Mouse (Mus musculus): ENCODE data around the gene Zfp541. TPM values are rescaled to one million over a fixed set of nuclear protein-coding genes. Genes with fewer than 3 reads are reported as not detected.

Gene Zfp541
- polyA plus RNA-seq (2014; fragmentation: Nextera tagmentation; extraction: Ambion mirVana): 0.04 TPM in 2 replicates

DNA sequence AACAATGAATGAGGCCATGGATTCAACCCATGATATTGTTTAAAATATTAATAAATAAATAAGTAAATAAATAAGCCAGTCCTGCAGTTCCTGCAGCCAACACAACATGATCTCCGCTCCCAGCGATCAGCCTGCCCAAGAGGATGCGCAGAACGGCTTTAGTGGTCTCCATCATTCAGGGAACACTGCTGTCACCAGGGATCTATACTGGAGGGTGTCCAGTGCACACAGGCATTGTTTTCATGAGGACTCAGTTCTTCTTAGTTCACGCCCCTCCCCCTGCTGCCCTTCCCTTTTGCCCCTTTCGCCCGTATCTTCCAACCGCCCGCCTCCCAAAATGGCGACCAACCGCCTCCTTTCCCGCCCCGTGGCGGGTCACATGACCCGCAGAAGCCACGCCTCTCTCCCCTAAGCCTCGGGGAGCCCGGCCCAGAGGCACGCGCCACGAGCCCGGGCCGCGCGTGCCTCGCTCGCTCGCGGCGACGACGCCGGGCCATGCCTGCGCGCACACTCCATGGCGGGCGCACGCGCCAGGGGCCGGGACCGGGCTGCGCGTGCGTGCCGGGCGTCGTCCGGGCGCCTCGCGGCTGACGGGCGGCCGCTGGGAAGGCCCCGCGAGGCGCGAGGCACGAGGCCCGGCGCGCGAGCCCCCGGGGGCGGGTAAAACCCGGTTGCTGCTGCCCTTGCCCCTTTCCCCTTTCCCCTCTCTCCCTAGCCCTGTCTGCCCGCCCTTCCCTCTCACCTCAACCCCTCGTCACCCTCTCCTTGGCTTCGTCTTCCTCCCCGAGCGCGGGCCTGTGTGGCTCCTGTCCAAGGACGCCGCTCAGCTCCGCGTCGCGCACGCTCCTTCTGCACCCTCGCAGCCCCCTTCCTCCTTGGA lies at the start of gene Zfp541:
TSS of gene Zfp541 (plus strand) at position 596 of the 880 bp plus-strand sequence.
- H3K4me3 ChIP-seq (ENCODE audit: low read depth, low read length): peak within 1 kb of the TSS; percentile 7; the same call in 1 of the 2 replicates
- DNase-seq (ENCODE audit: low spot score) (no peak), ATAC-seq (replicated peaks; ENCODE audit: low FRiP score, low TSS enrichment, low read depth) (no peak)
- H3K36me3 ChIP-seq (ENCODE audit: control insufficient read depth, insufficient read depth, low read length): no peaks in the 10 kb centered on the region
- no peak within 1 kb of the TSS for H3K27ac ChIP-seq (ENCODE audit: low read depth)
- H3K9ac ChIP-seq (ENCODE audit: low read length): no peak within 1 kb of the TSS
- H3K9me3 ChIP-seq (ENCODE audit: control insufficient read depth, low read length): peaks cover 14% of the 10 kb centered on the region
- H3K27me3 ChIP-seq (replicated peaks; ENCODE audit: control insufficient read depth, insufficient read depth, low read length): peaks cover 27% of the 10 kb centered on the region
- peak within 1 kb of the TSS; percentile 17; the same call in 1 of the 2 replicates for H3K4me2 ChIP-seq (ENCODE audit: low read length)
- WGBS: 43% methylated on average over 66 of the region's 80 CpGs
- no peaks in the 10 kb centered on the region for H3K4me1 ChIP-seq (replicated peaks; ENCODE audit: control insufficient read depth, insufficient read depth, low read length)

DNA sequence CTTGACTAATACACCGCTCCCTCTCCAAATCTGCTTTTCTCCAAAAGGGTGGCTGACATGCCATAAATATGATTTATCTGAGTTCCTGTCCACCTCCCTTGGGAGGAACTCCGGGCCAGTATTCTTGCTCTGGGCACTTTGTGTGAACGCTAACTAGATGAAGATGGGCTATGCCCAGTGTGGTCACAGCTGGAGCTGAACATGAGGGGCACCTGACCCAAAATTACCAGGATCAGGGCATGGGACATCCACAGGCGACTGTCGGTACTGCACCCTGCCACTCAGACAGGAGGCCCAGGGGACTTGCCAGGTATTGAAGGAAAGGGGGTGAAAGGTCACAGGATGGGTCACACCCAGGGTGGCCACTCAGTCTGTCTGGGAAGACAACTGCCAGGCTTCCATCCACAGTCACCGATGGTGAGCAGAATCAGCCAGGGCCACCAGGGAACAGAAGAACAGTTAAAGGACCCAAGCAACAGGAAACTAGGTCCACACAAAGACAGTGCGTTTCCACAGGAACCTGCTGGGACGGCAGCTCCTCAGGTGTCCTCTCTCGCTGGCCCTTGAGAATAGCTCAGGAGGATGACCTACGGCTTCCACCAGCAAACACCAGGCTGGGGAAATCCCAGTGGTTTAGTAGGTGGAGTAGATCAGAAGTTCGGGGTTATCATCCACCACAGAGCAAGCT lies 48.9 kb upstream of the Zfp541 start:
- no peaks in the 10 kb centered on the region; the same call in 1 of the 2 replicates for H3K36me3 ChIP-seq (ENCODE audit: control insufficient read depth, insufficient read depth, low read length)
- 74% methylated on average over 11 of the region's 11 CpGs for WGBS
- DNase-seq (ENCODE audit: low spot score): no peak

DNA sequence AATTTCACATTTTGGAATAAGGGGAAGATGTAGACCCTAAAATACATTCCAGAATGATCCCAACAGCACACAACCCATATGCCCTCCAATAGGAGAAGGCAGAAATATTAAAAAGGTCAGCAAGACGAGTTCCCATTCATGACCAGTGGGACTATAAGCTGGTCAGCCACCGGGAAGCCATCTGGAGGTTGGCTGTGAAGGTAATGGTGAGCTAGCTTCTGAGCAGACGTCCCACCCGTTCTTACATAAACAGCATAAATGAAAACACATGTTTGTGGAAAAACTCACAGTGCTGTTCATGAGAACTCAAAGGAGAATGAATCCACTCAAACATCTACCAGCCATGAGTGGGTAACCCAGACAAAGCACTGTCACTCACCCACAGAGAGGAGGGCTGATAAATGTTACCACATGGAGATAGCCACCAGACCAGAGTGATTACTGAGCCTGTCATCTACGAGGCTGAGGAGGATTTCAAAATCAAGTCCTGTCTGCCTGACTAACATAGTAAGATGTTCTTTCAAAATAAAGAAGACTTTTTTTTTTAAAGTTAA lies 47.8 kb upstream of the Zfp541 start:
- DNase-seq (ENCODE audit: low spot score): no peak
- no peak for ATAC-seq (replicated peaks; ENCODE audit: low FRiP score, low TSS enrichment, low read depth)
- 90% methylated on average over 5 of the region's 5 CpGs for WGBS

More for the DNA sequence above, 48.9 kb upstream of the Zfp541 start:
- no peak; the same call in 1 of the 2 replicates for ATAC-seq (replicated peaks; ENCODE audit: low FRiP score, low TSS enrichment, low read depth)
- H3K27me3 ChIP-seq (replicated peaks; ENCODE audit: control insufficient read depth, insufficient read depth, low read length): no peaks in the 10 kb centered on the region
- H3K9me3 ChIP-seq (ENCODE audit: control insufficient read depth, low read length): no peaks in the 10 kb centered on the region
- no peak overlapping the region for H3K4me2 ChIP-seq (ENCODE audit: low read length)
- no peak overlapping the region for H3K4me3 ChIP-seq (ENCODE audit: low read depth, low read length)
- H3K27ac ChIP-seq (ENCODE audit: low read depth): no peak overlapping the region
- no peaks in the 10 kb centered on the region for H3K4me1 ChIP-seq (replicated peaks; ENCODE audit: control insufficient read depth, insufficient read depth, low read length)
- H3K9ac ChIP-seq (ENCODE audit: low read length): no peak overlapping the region

DNA sequence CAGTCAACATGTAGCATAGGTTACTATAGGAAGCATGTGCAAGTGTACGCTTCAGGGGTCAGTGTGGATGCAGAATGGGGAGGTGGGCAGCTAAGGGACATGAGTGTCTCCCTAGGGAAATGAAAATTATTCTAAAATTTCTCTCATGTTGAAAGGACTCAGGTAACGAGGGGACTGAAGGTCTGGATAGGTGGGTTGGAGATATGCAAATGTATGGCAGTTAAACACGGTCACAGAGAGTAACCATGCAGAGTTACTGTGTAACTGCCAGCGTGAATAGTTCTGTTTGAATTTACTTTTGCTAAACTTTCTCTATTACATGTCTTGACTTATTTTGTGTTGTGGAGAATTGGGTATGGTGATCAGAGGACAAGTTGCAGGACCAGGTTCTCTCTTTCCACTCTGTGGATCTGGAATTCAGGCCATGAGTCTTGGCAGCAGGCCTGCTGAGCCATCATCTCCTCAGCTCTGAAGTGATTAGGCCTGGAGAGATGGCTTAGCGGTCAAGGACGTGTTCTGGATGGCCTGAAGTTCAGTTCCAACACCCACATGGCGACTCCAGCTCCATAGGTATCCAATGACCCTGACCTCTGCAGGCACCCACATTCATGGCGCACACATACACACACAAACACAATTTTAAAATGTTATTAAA lies 47.0 kb upstream of the Zfp541 start:
- Histone ChIP-seq H3K9ac (ENCODE audit: low read length) (no peak overlapping the region), H3K27ac (ENCODE audit: low read depth) (no peak overlapping the region), H3K9me3 (ENCODE audit: control insufficient read depth, low read length) (no peaks in the 10 kb centered on the region), H3K4me3 (ENCODE audit: low read depth, low read length) (no peak overlapping the region), H3K36me3 (ENCODE audit: control insufficient read depth, insufficient read depth, low read length) (no peaks in the 10 kb centered on the region), H3K27me3 (replicated peaks; ENCODE audit: control insufficient read depth, insufficient read depth, low read length) (no peaks in the 10 kb centered on the region), H3K4me2 (ENCODE audit: low read length) (no peak overlapping the region), H3K4me1 (replicated peaks; ENCODE audit: control insufficient read depth, insufficient read depth, low read length) (no peaks in the 10 kb centered on the region)
- DNase-seq (ENCODE audit: low spot score): no peak
- WGBS: 92% methylated on average over 8 of the region's 8 CpGs
- no peak for ATAC-seq (replicated peaks; ENCODE audit: low FRiP score, low TSS enrichment, low read depth)

More for the DNA sequence above, 47.8 kb upstream of the Zfp541 start:
- Histone ChIP-seq H3K4me3 (ENCODE audit: low read depth, low read length) (no peak overlapping the region), H3K4me1 (replicated peaks; ENCODE audit: control insufficient read depth, insufficient read depth, low read length) (no peaks in the 10 kb centered on the region), H3K36me3 (ENCODE audit: control insufficient read depth, insufficient read depth, low read length) (no peaks in the 10 kb centered on the region), H3K9ac (ENCODE audit: low read length) (no peak overlapping the region), H3K27ac (ENCODE audit: low read depth) (no peak overlapping the region), H3K4me2 (ENCODE audit: low read length) (no peak overlapping the region), H3K9me3 (ENCODE audit: control insufficient read depth, low read length) (no peaks in the 10 kb centered on the region), H3K27me3 (replicated peaks; ENCODE audit: control insufficient read depth, insufficient read depth, low read length) (no peaks in the 10 kb centered on the region)

DNA sequence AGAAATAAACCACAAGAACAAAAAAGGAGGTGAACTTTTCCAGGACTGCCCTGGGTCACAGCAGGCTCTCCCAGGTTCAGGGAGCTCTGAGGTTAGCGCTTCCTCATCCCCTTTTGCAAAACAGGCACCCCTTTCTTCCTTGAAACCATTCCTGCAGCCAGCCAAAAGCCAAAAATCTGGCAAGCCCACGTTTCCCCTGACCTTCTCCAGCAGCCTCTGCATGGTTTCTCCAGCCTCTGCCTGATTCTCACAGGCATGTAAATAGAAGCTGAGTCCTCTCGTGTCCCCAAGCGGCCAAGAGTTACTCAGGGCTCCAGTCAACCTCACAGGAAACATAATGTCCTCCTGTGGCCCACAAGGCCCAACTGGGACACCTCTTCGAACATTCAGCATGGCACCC lies 46.2 kb upstream of the Zfp541 start:
- Histone ChIP-seq H3K4me2 (ENCODE audit: low read length) (no peak overlapping the region), H3K9ac (ENCODE audit: low read length) (no peak overlapping the region), H3K36me3 (ENCODE audit: control insufficient read depth, insufficient read depth, low read length) (no peaks in the 10 kb centered on the region), H3K27ac (ENCODE audit: low read depth) (no peak overlapping the region), H3K9me3 (ENCODE audit: control insufficient read depth, low read length) (no peaks in the 10 kb centered on the region), H3K4me3 (ENCODE audit: low read depth, low read length) (no peak overlapping the region), H3K4me1 (replicated peaks; ENCODE audit: control insufficient read depth, insufficient read depth, low read length) (no peaks in the 10 kb centered on the region), H3K27me3 (replicated peaks; ENCODE audit: control insufficient read depth, insufficient read depth, low read length) (no peaks in the 10 kb centered on the region)
- no peak for ATAC-seq (replicated peaks; ENCODE audit: low FRiP score, low TSS enrichment, low read depth)
- DNase-seq (ENCODE audit: low spot score): no peak
- WGBS: 86% methylated on average over 5 of the region's 5 CpGs

DNA sequence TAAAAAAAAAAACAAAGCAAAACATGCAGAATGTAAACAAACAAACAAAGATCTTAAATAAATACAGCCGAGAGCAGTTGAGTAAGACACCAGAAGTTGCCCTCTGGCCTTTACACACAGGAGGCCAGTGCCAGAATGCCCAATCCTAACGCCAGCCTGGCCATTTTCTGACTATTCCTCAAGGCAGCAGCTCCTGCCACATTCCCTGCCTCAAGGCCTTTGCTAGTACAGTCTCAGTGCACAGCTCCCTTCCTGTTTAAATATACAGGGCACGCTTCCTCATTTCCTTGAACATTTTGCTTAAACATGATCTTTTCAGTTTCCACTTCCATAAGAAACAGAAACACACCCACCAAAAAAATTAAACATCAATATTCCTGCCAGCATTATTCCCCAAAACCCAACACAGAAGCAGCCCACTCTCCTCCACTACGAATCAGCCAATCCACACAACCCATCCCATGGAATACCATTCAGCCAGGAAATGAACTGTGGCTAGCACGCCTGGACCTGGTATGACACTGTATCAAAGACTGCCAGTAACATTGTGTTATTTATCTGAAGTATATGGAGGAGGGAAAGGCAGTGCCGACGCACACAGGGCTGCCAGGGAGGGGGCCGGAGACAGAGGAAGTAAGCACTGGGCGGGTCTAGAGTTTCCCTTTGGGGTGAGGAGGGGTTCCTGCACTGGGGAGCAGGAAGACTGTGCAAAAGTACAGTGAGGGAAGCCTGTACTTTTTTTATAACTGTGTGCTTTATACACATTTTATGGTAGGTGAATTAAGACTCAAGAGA lies 43.4 kb upstream of the Zfp541 start:
- Histone ChIP-seq H3K36me3 (ENCODE audit: control insufficient read depth, insufficient read depth, low read length) (no peaks in the 10 kb centered on the region), H3K4me1 (replicated peaks; ENCODE audit: control insufficient read depth, insufficient read depth, low read length) (0 out of 2 replicates have a peak, but pooled peaks cover 5% of the 10 kb centered on the region), H3K9me3 (ENCODE audit: control insufficient read depth, low read length) (no peaks in the 10 kb centered on the region), H3K27me3 (replicated peaks; ENCODE audit: control insufficient read depth, insufficient read depth, low read length) (no peaks in the 10 kb centered on the region), H3K4me2 (ENCODE audit: low read length) (no peak overlapping the region), H3K4me3 (ENCODE audit: low read depth, low read length) (no peak overlapping the region), H3K9ac (ENCODE audit: low read length) (no peak overlapping the region), H3K27ac (ENCODE audit: low read depth) (0 out of 2 replicates have a peak overlapping the region, but pooled peaks have one; percentile 22)
- WGBS: 71% methylated on average over 9 of the region's 9 CpGs
- no peak for DNase-seq (ENCODE audit: low spot score)
- ATAC-seq (replicated peaks; ENCODE audit: low FRiP score, low TSS enrichment, low read depth): no peak

DNA sequence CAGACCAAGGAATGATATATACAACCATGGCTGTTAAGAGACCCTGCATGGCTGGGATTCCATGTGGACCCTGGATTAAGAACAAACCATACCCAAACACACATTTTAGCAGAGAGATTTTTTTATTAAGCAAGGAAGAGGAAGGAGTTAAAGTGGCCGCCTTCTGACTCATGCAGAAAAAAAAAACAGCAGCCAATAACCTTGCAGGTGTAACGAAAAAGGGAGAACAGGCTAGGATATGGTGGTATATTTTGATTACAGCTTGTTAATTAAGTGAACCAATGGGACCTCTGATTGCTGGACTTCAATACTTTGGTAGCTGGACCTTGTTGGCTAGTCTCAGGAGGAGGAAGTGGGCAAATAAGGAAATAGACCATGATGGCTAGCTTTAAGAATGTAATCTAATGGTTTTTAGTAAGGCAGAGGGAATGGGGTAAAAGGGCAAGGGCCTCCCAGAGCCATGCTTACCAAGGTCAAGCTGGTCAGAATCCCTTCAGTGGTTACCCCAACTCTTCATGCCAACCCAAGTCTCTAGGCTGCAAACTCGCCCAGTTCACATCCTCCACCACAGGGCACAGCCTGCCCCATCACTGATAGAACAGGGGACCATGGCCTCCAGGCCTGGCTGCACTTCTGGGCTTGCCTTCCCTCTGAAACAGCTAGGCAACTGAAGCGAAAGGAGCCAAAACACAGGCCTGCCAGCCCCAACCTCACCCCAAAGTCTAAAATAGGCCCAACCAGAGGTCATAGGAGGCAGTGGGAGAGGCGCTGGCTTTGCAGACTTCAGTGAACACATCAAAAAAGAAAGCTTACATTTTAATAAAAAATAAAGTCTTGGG lies 42.1 kb upstream of the Zfp541 start:
- no peak overlapping the region for H3K27ac ChIP-seq (ENCODE audit: low read depth)
- no peaks in the 10 kb centered on the region for H3K27me3 ChIP-seq (replicated peaks; ENCODE audit: control insufficient read depth, insufficient read depth, low read length)
- H3K9me3 ChIP-seq (ENCODE audit: control insufficient read depth, low read length): no peaks in the 10 kb centered on the region
- H3K36me3 ChIP-seq (ENCODE audit: control insufficient read depth, insufficient read depth, low read length): no peaks in the 10 kb centered on the region
- no peak overlapping the region for H3K4me2 ChIP-seq (ENCODE audit: low read length)
- WGBS: 81% methylated on average over 5 of the region's 5 CpGs
- no peak for DNase-seq (ENCODE audit: low spot score)
- no peak overlapping the region for H3K4me3 ChIP-seq (ENCODE audit: low read depth, low read length)
- ATAC-seq (replicated peaks; ENCODE audit: low FRiP score, low TSS enrichment, low read depth): no peak
- no peak overlapping the region for H3K9ac ChIP-seq (ENCODE audit: low read length)
- 0 out of 2 replicates have a peak, but pooled peaks cover 5% of the 10 kb centered on the region for H3K4me1 ChIP-seq (replicated peaks; ENCODE audit: control insufficient read depth, insufficient read depth, low read length)

Measured in intestine, embryonic 14.5 days (tissue).